Mouse (Mus musculus) bone marrow macrophage, adult 2 months (primary cell): ENCODE data around the gene Ndufs4.
A peak's percentile ranks its signal among the peaks of the same experiment; 100 is the strongest.

Source experiments
- CTCF ChIP-seq: IDR thresholded peaks from 2 replicates; pipeline ENCODE4 v1.5.1; 2012; ENCODE audit warnings: low read depth, mild to moderate bottlenecking, low read length, moderate library complexity
- POLR2A ChIP-seq: IDR thresholded peaks from 2 replicates; pipeline ENCODE4 v1.6.1; 2012; ENCODE audit warnings: mild to moderate bottlenecking, low read depth, low read length, borderline replicate concordance

- no peak for TF ChIP-seq CTCF
- 0 out of 2 replicates have a peak, but pooled peaks have one; percentile 56 for TF ChIP-seq POLR2A
Measured at GRCm38 (mm10) chr13:114387521-114388171, 412 bp downstream of the Ndufs4 start.
